Mouse (Mus musculus) heart, adult 8-10 months (tissue): Measurements from ENCODE around the gene Tdpoz5. TPM values are rescaled to one million over a fixed set of nuclear protein-coding genes. Genes with fewer than 3 reads are reported as not detected.
"Not testable (repeated sequence)": the region's sequence is repeated elsewhere in the genome, so short reads cannot be mapped to it uniquely, and the experiment has no call there.

Experiments
- DNase-seq: peaks from one replicate; pipeline ENCODE4 v3.0.0; 2022; ENCODE audit warnings: low spot score
- total RNA-seq, 4 experiments: library from RNA; stranded (reverse); gene quantifications; 2 replicates each; pipeline ENCODE4 v1.2.4; 2022

Gene Tdpoz5
- total RNA-seq: not detected

GRCm38 (mm10) chr3:93961214-93961613, at the start of gene Tdpoz5:
Tdpoz5 (minus strand) TSS chr3:93961314.
- DNase-seq: not testable (repeated sequence)

GRCm38 (mm10) chr3:93968938-93969337, 7.8 kb upstream of the Tdpoz5 start:
- DNase-seq: not testable (repeated sequence)

GRCm38 (mm10) chr3:93943443-93943842, 17.7 kb downstream of the Tdpoz5 start, which contains the start of gene Gm9117:
Gm9117 (minus strand) TSS chr3:93943543.
- DNase-seq: not testable (repeated sequence)

- DNase-seq: not testable (repeated sequence)
These were observed 22.7 kb downstream of the Tdpoz5 start for GRCm38 (mm10) chr3:93938386-93938785.

Other genes starting within 250 kb of the Tdpoz5 start
- gene Gm5773, start 188.3 kb downstream of the Tdpoz5 start, total RNA-seq: not detected
- gene Tdpoz4, start 164.9 kb downstream of the Tdpoz5 start, total RNA-seq: not detected
- not detected for gene Tdpoz3, start 135.3 kb downstream of the Tdpoz5 start, total RNA-seq
- gene Gm9117, start 17.8 kb downstream of the Tdpoz5 start, total RNA-seq: not detected
- gene Gm9125, start 93.6 kb upstream of the Tdpoz5 start, total RNA-seq: not detected
- not detected for gene Gm10697, start 111.3 kb upstream of the Tdpoz5 start, total RNA-seq
- not detected for gene Gm10696, start 216.9 kb upstream of the Tdpoz5 start, total RNA-seq
- not detected for gene Gm5286, start 235.4 kb upstream of the Tdpoz5 start, total RNA-seq